Mouse (Mus musculus): ENCODE measurements at regions not wholly inside any gene's neighbourhood (a gene's known extent, or its start where the extent isn't known, plus 50 kb on each side); places are given as distances from the start of the nearest gene placed in this dataset.
A peak's percentile ranks its signal among the peaks of the same experiment; 100 is the strongest.

DNA sequence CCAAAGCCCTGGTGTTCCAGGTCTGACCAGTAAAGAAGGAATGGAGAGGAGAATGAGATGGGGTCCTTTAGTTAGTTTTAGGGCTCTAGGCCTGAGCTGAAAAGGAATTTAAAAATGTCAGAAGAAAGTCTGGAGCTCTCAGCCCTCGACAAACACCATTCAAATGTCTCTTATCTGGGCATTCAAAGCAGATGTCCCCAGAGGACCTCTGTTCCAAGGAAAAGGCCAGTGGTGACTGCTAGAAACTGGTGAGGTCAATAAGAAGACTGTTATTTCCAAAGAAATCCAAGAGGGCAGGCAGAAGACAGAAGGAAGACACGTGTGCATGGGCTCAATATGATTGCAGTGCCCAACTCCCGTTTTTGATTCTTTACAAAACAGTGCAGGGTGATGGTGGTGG, 244.9 kb downstream of the Plpp3 start:
- Histone ChIP-seq H3K36me3 (ENCODE audit: control insufficient read depth, insufficient read depth) (no peaks in the 10 kb centered on the region), H3K4me2 (ENCODE audit: low read depth) (no peak overlapping the region), H3ac (ENCODE audit: control insufficient read depth, insufficient read length) (no peak overlapping the region), H3K4me3 (no peak overlapping the region), H3K27me3 (ENCODE audit: control insufficient read depth, insufficient read depth, insufficient read length) (no peaks in the 10 kb centered on the region), H3K79me2 (ENCODE audit: control insufficient read depth, insufficient read depth) (no peaks in the 10 kb centered on the region)
- TF ChIP-seq TCF12 (IDR thresholded peaks at IDR 0.05; ENCODE audit: insufficient read depth, poor library complexity, severe bottlenecking) = no peak
- no peak for TF ChIP-seq E2F4 (IDR thresholded peaks at IDR 0.05; ENCODE audit: insufficient read depth)
- no peak for TF ChIP-seq POLR2A (IDR thresholded peaks at IDR 0.05; ENCODE audit: insufficient read length, low read depth)
- no peak for TF ChIP-seq CEBPB (IDR thresholded peaks at IDR 0.05; ENCODE audit: insufficient read depth, poor library complexity, severe bottlenecking)
- TF ChIP-seq SRF (IDR thresholded peaks at IDR 0.05; ENCODE audit: control insufficient read depth, insufficient read length, low read depth) = no peak
- no peak for TF ChIP-seq MYOD1 (IDR thresholded peaks at IDR 0.05; ENCODE audit: control insufficient read depth in 1 of 3, insufficient read length in 2 of 3, low read depth in 2 of 3)
- no peak for TF ChIP-seq MAX (IDR thresholded peaks at IDR 0.05; ENCODE audit: low read depth)
- no peak for TF ChIP-seq MYOG (IDR thresholded peaks at IDR 0.05; ENCODE audit: control insufficient read depth in 1 of 3, insufficient read depth in 1 of 3, insufficient read length in 2 of 3, low read depth in 2 of 3)
- TF ChIP-seq REST (IDR thresholded peaks at IDR 0.05; ENCODE audit: insufficient read depth, insufficient read length) = no peak
- TF ChIP-seq USF1 (IDR thresholded peaks at IDR 0.05; ENCODE audit: low read depth) = no peak
- TF ChIP-seq TCF3 (IDR thresholded peaks at IDR 0.05; ENCODE audit: insufficient read length, low read depth) = no peak
- TF ChIP-seq POLR2AphosphoS2 (IDR thresholded peaks at IDR 0.05; ENCODE audit: insufficient read length, low read depth) = no peak

DNA sequence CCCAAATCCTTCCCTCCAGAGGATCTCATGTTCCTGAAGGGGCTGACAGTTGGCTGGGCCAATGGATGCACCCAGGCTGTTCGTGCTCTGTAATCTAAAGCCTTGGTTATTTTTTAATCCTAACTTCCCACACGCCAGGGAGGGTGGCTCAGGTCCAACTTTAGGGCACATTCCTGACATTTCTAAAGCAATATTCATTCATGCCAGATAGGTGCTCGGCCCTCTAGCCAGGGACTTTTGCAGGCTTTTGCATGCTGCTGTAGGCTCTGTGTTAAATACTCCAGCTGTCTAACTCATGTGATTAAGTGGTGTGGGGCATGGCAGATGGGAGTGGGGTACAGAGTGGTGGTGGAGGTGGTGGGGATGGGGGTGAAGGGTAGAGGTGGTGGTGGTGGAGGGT, 246.0 kb downstream of the Plpp3 start:
- TF ChIP-seq CEBPB (IDR thresholded peaks at IDR 0.05; ENCODE audit: insufficient read depth, poor library complexity, severe bottlenecking) = no peak
- no peak for TF ChIP-seq USF1 (IDR thresholded peaks at IDR 0.05; ENCODE audit: low read depth)
- TF ChIP-seq SRF (IDR thresholded peaks at IDR 0.05; ENCODE audit: control insufficient read depth, insufficient read length, low read depth) = no peak
- TF ChIP-seq E2F4 (IDR thresholded peaks at IDR 0.05; ENCODE audit: insufficient read depth) = no peak
- TF ChIP-seq MYOG (IDR thresholded peaks at IDR 0.05; ENCODE audit: control insufficient read depth in 1 of 3, insufficient read depth in 1 of 3, insufficient read length in 2 of 3, low read depth in 2 of 3) = peak in 2 of 3 experiments; percentile 11 to 58
- TF ChIP-seq TCF12 (IDR thresholded peaks at IDR 0.05; ENCODE audit: insufficient read depth, poor library complexity, severe bottlenecking) = no peak
- peak in 1 of 3 experiments; percentile 53 for TF ChIP-seq MYOD1 (IDR thresholded peaks at IDR 0.05; ENCODE audit: control insufficient read depth in 1 of 3, insufficient read length in 2 of 3, low read depth in 2 of 3)
- Histone ChIP-seq H3K27me3 (ENCODE audit: control insufficient read depth, insufficient read depth, insufficient read length) (no peaks in the 10 kb centered on the region), H3ac (ENCODE audit: control insufficient read depth, insufficient read length) (no peak overlapping the region), H3K4me2 (ENCODE audit: low read depth) (no peak overlapping the region), H3K4me3 (no peak overlapping the region), H3K79me2 (ENCODE audit: control insufficient read depth, insufficient read depth) (no peaks in the 10 kb centered on the region), H3K36me3 (ENCODE audit: control insufficient read depth, insufficient read depth) (no peaks in the 10 kb centered on the region)

DNA sequence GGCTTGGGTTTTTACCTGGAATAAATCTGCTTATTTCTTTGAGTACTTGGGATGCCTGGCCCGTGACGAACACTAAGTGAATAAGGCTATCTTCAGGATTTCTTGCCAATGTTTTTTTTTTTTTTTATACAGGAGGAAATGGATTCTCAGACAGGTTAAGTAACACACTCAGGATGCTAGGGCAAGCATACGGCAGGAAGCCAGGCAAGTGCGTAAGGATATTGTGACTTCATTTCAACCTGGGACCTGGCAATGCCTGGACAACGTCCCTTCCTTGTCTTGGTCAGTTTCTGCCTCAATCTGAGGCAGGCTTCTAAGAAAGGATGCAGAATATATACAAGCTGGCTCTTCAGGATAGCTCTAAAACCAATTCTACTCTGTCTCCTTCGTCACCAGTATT, 246.5 kb downstream of the Plpp3 start:
- Histone ChIP-seq H3K79me2 (ENCODE audit: control insufficient read depth, insufficient read depth) (no peaks in the 10 kb centered on the region), H3K36me3 (ENCODE audit: control insufficient read depth, insufficient read depth) (no peaks in the 10 kb centered on the region), H3K27me3 (ENCODE audit: control insufficient read depth, insufficient read depth, insufficient read length) (no peaks in the 10 kb centered on the region), H3K4me2 (ENCODE audit: low read depth) (no peak overlapping the region), H3ac (ENCODE audit: control insufficient read depth, insufficient read length) (no peak overlapping the region), H3K4me3 (no peak overlapping the region)
- TF ChIP-seq MAX (IDR thresholded peaks at IDR 0.05; ENCODE audit: low read depth) = no peak

DNA sequence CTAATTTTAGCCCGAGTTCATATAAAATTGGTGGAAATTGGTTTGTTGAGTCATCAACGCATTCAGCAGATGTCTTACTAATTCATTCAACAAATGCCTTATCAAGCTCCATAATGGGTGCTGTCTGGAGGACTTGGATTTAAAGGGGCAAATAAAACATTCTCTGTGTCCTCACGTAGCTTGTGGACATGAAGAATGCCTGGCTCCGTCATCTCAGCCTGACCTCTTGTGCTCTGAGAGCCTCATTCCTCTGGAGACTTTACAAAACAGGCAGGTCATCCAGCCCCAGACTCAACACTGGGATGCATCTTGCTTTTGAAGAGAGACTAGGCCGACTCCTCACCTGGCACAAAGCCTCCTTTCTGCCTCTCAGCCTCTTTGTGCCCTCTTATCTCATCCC, 248.6 kb downstream of the Plpp3 start:
- Histone ChIP-seq H3K36me3 (ENCODE audit: control insufficient read depth, insufficient read depth) (no peaks in the 10 kb centered on the region), H3ac (ENCODE audit: control insufficient read depth, insufficient read length) (no peak overlapping the region), H3K27me3 (ENCODE audit: control insufficient read depth, insufficient read depth, insufficient read length) (no peaks in the 10 kb centered on the region), H3K4me3 (no peak overlapping the region), H3K4me2 (ENCODE audit: low read depth) (no peak overlapping the region), H3K79me2 (ENCODE audit: control insufficient read depth, insufficient read depth) (no peaks in the 10 kb centered on the region)
- TF ChIP-seq TCF12 (IDR thresholded peaks at IDR 0.05; ENCODE audit: insufficient read depth, poor library complexity, severe bottlenecking) = no peak
- no peak for TF ChIP-seq MYOD1 (IDR thresholded peaks at IDR 0.05; ENCODE audit: control insufficient read depth in 1 of 3, insufficient read length in 2 of 3, low read depth in 2 of 3)
- TF ChIP-seq REST (IDR thresholded peaks at IDR 0.05; ENCODE audit: insufficient read depth, insufficient read length) = no peak
- no peak for TF ChIP-seq MYOG (IDR thresholded peaks at IDR 0.05; ENCODE audit: control insufficient read depth in 1 of 3, insufficient read depth in 1 of 3, insufficient read length in 2 of 3, low read depth in 2 of 3)
- TF ChIP-seq CEBPB (IDR thresholded peaks at IDR 0.05; ENCODE audit: insufficient read depth, poor library complexity, severe bottlenecking) = no peak
- TF ChIP-seq POLR2AphosphoS2 (IDR thresholded peaks at IDR 0.05; ENCODE audit: insufficient read length, low read depth) = no peak
- no peak for TF ChIP-seq USF1 (IDR thresholded peaks at IDR 0.05; ENCODE audit: low read depth)
- no peak for TF ChIP-seq SRF (IDR thresholded peaks at IDR 0.05; ENCODE audit: control insufficient read depth, insufficient read length, low read depth)
- TF ChIP-seq TCF3 (IDR thresholded peaks at IDR 0.05; ENCODE audit: insufficient read length, low read depth) = no peak
- TF ChIP-seq POLR2A (IDR thresholded peaks at IDR 0.05; ENCODE audit: insufficient read length, low read depth) = no peak
- TF ChIP-seq MAX (IDR thresholded peaks at IDR 0.05; ENCODE audit: low read depth) = no peak
- no peak for TF ChIP-seq E2F4 (IDR thresholded peaks at IDR 0.05; ENCODE audit: insufficient read depth)

DNA sequence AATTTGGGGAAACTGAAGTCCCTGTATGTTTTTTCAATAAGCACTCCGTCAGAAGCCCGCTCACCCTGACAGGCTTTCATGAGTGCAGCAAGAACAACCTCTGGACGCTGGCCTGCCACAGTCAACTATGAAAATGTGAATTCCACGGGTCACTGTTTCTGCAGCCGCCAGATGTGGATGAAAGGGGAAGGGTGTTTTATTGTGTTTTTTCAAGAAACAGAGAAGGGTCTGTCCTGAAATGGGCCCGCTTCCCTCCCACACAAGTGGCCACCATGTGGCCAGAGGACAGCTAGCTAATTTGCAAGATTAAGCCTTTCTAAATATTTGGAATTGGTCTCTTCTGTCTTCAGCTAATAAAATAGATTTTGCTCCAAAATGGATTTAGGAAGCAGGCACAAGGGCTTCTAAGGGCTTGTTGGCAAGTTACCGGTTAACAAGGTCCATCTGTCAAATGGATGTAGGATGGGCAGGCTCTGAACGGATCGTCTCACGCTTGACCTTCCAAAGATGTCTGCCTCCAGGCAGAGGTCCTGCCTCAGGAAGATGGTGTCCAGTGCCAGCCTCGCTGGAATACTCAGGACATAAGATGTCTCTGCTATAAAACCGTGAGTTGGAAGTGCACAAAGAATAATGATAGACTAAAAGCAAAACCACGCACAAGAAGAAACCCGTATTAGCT, 249.8 kb downstream of the Plpp3 start:
- TF ChIP-seq CEBPB (IDR thresholded peaks at IDR 0.05; ENCODE audit: insufficient read depth, poor library complexity, severe bottlenecking) = no peak
- TF ChIP-seq E2F4 (IDR thresholded peaks at IDR 0.05; ENCODE audit: insufficient read depth) = no peak
- no peak for TF ChIP-seq TCF12 (IDR thresholded peaks at IDR 0.05; ENCODE audit: insufficient read depth, poor library complexity, severe bottlenecking)
- TF ChIP-seq TCF3 (IDR thresholded peaks at IDR 0.05; ENCODE audit: insufficient read length, low read depth) = no peak
- TF ChIP-seq POLR2AphosphoS2 (IDR thresholded peaks at IDR 0.05; ENCODE audit: insufficient read length, low read depth) = no peak
- TF ChIP-seq MYOG (IDR thresholded peaks at IDR 0.05; ENCODE audit: control insufficient read depth in 1 of 3, insufficient read depth in 1 of 3, insufficient read length in 2 of 3, low read depth in 2 of 3) = no peak
- no peak for TF ChIP-seq MAX (IDR thresholded peaks at IDR 0.05; ENCODE audit: low read depth)
- no peak for TF ChIP-seq POLR2A (IDR thresholded peaks at IDR 0.05; ENCODE audit: insufficient read length, low read depth)
- no peak for TF ChIP-seq SRF (IDR thresholded peaks at IDR 0.05; ENCODE audit: control insufficient read depth, insufficient read length, low read depth)
- H3K4me2 ChIP-seq (ENCODE audit: low read depth) = no peak overlapping the region
- H3K27me3 ChIP-seq (ENCODE audit: control insufficient read depth, insufficient read depth, insufficient read length) = no peaks in the 10 kb centered on the region
- no peaks in the 10 kb centered on the region for H3K79me2 ChIP-seq (ENCODE audit: control insufficient read depth, insufficient read depth)
- H3K36me3 ChIP-seq (ENCODE audit: control insufficient read depth, insufficient read depth) = no peaks in the 10 kb centered on the region
- H3ac ChIP-seq (ENCODE audit: control insufficient read depth, insufficient read length) = no peak overlapping the region
- H3K4me3 ChIP-seq = no peak overlapping the region

Data from myocyte (in vitro differentiated cells).